Mouse (Mus musculus) hindbrain, embryonic 16.5 days (tissue): ENCODE results near the gene Foxp1. TPM values are rescaled to one million over a fixed set of nuclear protein-coding genes. Genes with fewer than 3 reads are reported as not detected.

Source experiments
- ATAC-seq: fragments of 200-750 bp; cut with Nextera tagmentation; 2 replicates; pipeline ENCODE4 v1.8.0; 2017; ENCODE audit warnings: moderate TSS enrichment, moderate library complexity
- H3K27ac ChIP-seq: fragments of 300-500 bp; sonication (generic); 2 replicates; pipeline ENCODE4 v1.5.1; 2014; ENCODE audit warnings: low read depth, mild to moderate bottlenecking, control low read depth, low read length, moderate library complexity
- H3K27me3 ChIP-seq: fragments of 300-500 bp; sonication (generic); replicated peaks from 2 replicates; pipeline ENCODE4 v1.6.1; 2014; ENCODE audit warnings: low read length; ENCODE audit not compliant: control insufficient read depth, insufficient read depth
- H3K36me3 ChIP-seq: fragments of 300-500 bp; sonication (generic); 2 replicates; pipeline ENCODE4 v1.6.1; 2014; ENCODE audit warnings: mild to moderate bottlenecking, low read length, moderate library complexity, mixed read lengths; ENCODE audit not compliant: control insufficient read depth, insufficient read depth
- H3K4me1 ChIP-seq: fragments of 300-500 bp; sonication (generic); 2 replicates; pipeline ENCODE4 v1.6.1; 2014; ENCODE audit warnings: low read depth, low read length; ENCODE audit not compliant: control insufficient read depth, insufficient read depth
- H3K4me2 ChIP-seq: fragments of 300-500 bp; sonication (generic); 2 replicates; pipeline ENCODE4 v1.6.1; 2014; ENCODE audit warnings: mild to moderate bottlenecking, low read length, control low read depth, moderate library complexity
- H3K4me3 ChIP-seq: fragments of 300-500 bp; sonication (generic); 2 replicates; pipeline ENCODE4 v1.5.1; 2014; ENCODE audit warnings: mild to moderate bottlenecking, low read length, control low read depth, moderate library complexity
- H3K9ac ChIP-seq: fragments of 300-500 bp; sonication (generic); 2 replicates; pipeline ENCODE4 v1.6.1; 2014; ENCODE audit warnings: low read depth, mild to moderate bottlenecking, control low read depth, low read length, moderate library complexity
- H3K9me3 ChIP-seq: fragments of 300-500 bp; sonication (generic); 2 replicates; pipeline ENCODE4 v1.6.1; 2014; ENCODE audit warnings: mild to moderate bottlenecking, low read length, moderate library complexity; ENCODE audit not compliant: control insufficient read depth
- WGBS: fragments of 180-500 bp; shearing (Covaris S2); extraction: QIAGEN DNeasy Blood & Tissue Kit; methylation state at CpG from one replicate; pipeline ENCODE4 v1.1.7; 2014; 5-methylcytosine and 5-hydroxymethylcytosine counted together
- polyA plus RNA-seq: library from polyadenylated mRNA; unstranded; fragments of >200 nt; fragmentation: Nextera tagmentation; extraction: Ambion mirVana; gene quantifications from 2 replicates; pipeline ENCODE4 v1.2.1, GENCODE M21; 2015

Foxp1 gene
- polyA plus RNA-seq, 1 experiment from 2014 or later = 47.8 TPM

DNA sequence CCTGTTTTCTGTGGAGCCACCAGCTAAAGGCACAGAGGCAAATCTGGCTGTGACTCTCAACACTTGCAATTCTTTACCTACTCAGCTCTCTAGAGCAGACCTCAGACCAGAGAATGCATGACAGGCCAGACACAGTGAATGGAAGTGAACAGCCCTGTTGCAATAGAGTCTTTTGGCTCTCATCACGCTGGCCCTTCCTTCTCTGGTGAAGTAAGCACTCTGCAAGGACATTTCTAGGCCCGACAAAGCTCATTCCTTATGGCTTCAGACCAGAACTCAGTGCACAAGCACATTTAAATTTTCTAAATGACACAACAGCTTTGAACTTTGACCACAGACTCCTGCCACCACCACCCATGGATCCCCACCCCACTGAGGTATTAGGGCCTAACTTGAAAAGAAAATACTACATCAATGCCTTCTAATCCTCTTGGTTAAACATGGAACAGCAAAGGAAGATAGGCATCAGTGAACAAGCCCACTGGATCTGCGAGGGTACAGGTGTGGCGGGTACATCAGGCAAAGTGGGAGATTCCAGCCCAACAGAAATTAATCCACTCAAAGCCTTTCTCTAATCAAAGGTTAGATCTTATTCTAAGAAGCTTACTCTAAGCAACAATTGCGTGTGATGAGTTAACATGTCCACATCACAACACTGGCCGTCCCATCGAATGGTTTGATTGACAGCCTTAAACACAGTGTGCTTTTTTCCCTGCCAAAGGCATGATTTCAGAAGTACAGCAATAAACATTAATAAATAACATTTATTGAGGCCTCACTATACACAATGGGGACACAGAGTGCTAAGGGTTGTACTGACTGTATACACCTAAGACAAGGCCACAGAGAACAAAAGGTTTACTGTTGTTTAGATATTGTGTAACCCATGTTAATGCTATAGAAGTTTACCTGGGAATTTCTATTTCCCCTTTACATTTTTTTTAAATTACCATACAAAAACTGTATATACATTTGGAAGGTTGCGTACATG is 401.4 kb downstream of the Foxp1 start:
- Histone ChIP-seq H3K9ac (no peak overlapping the region), H3K27ac (no peak overlapping the region), H3K36me3 (no peaks in the 10 kb centered on the region), H3K4me2 (no peak overlapping the region), H3K27me3 (no peaks in the 10 kb centered on the region), H3K4me3 (no peak overlapping the region), H3K9me3 (no peaks in the 10 kb centered on the region), H3K4me1 (no peaks in the 10 kb centered on the region)
- no peak for ATAC-seq
- WGBS = 90% methylated on average over 8 of the region's 8 CpGs

DNA sequence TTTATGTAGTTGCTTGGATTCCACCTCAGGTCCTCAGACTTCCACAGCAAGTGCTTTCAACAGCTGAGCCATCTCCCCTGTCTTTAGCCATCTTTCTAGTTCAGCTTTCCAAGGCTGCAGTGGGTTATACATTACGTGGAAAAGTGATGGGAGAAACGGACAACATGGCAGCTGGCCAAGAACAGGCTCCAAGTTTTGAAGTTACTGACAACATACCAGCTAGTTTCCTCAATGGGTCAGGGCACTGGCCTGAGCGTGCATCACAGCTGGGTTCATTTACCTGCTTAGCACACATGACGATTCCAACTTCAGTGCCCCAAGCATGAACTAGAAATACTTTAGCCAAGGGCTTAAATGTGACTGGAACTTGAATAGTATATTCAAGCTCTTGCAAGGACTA is 404.0 kb downstream of the Foxp1 start:
- no peak overlapping the region for H3K27ac ChIP-seq
- WGBS = 61% methylated on average over 4 of the region's 4 CpGs
- H3K27me3 ChIP-seq = no peaks in the 10 kb centered on the region
- no peaks in the 10 kb centered on the region for H3K36me3 ChIP-seq
- H3K4me3 ChIP-seq = no peak overlapping the region
- no peak overlapping the region for H3K9ac ChIP-seq
- ATAC-seq = no peak
- H3K4me2 ChIP-seq = no peak overlapping the region
- H3K4me1 ChIP-seq = no peaks in the 10 kb centered on the region
- H3K9me3 ChIP-seq = no peaks in the 10 kb centered on the region

DNA sequence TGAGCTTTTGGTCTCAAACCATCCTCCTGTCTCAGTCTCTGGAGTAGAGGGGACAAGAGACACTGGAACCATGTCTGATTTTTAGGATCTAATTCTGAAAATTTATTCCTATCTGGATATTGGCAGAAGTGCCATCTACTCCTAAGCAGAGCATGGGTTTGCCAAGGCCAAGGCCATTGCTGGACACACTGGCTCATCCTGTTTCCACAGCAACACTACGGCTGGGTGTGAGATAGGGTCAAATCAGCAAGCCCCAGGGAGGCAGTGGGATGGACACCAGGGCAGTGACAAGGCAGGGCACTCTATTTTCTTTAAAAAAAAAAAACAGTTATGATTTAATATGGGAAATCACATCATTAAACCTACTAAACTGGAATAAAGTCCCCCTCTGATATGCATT is 405.1 kb downstream of the Foxp1 start:
- 59% methylated on average over 1 of the region's 1 CpGs for WGBS
- Histone ChIP-seq H3K27me3 (no peaks in the 10 kb centered on the region), H3K27ac (no peak overlapping the region), H3K9me3 (no peaks in the 10 kb centered on the region), H3K9ac (no peak overlapping the region), H3K4me2 (no peak overlapping the region), H3K4me1 (no peaks in the 10 kb centered on the region), H3K4me3 (no peak overlapping the region), H3K36me3 (no peaks in the 10 kb centered on the region)
- ATAC-seq = no peak

DNA sequence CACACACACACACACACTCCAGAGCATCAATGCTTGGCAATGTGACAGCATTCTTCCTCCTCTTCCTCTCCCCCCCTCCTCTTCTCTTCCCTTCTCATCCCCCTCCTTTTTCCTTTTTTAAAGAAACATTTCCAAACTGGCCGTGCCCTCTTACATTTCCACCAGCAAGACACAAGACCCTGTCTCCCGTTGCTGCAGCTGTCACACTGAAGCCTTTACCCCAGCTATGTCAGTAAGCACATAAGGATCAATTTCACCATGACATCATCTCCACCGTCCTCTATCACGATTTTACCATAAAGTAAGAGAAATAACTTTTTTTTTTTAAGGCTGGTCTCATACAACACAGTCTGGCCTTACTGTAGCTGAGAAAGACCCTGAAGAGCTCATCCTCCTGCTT is 410.7 kb downstream of the Foxp1 start:
- H3K4me2 ChIP-seq = no peak overlapping the region
- no peaks in the 10 kb centered on the region for H3K4me1 ChIP-seq
- no peak overlapping the region for H3K9ac ChIP-seq
- no peaks in the 10 kb centered on the region for H3K9me3 ChIP-seq
- 76% methylated on average over 4 of the region's 4 CpGs for WGBS
- no peaks in the 10 kb centered on the region for H3K27me3 ChIP-seq
- no peak overlapping the region for H3K27ac ChIP-seq
- ATAC-seq = no peak
- no peak overlapping the region for H3K4me3 ChIP-seq
- H3K36me3 ChIP-seq = no peaks in the 10 kb centered on the region

DNA sequence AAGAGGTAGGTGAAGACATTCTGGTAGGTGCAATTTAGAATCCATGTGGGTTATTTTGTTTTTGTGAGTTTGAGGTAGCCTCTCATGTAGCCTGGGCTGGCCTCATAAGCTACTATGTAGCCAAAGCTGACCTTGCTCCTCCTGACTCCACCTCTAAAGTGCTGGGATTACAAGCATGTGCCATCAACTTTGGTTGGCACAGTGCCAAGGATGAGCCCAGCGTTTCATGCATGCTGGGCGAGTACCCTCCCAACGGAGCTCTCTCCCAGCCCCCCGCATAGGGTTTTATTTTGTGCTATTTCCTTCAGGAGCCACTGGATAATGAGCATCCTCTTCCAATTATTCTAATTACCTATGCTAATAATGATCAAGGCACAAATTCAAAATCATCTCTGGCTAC is 414.1 kb downstream of the Foxp1 start:
- Histone ChIP-seq H3K36me3 (no peaks in the 10 kb centered on the region), H3K9ac (no peak overlapping the region), H3K27ac (no peak overlapping the region), H3K4me2 (no peak overlapping the region), H3K27me3 (no peaks in the 10 kb centered on the region), H3K4me3 (no peak overlapping the region), H3K9me3 (no peaks in the 10 kb centered on the region), H3K4me1 (no peaks in the 10 kb centered on the region)
- no peak for ATAC-seq
- WGBS = 55% methylated on average over 4 of the region's 4 CpGs

DNA sequence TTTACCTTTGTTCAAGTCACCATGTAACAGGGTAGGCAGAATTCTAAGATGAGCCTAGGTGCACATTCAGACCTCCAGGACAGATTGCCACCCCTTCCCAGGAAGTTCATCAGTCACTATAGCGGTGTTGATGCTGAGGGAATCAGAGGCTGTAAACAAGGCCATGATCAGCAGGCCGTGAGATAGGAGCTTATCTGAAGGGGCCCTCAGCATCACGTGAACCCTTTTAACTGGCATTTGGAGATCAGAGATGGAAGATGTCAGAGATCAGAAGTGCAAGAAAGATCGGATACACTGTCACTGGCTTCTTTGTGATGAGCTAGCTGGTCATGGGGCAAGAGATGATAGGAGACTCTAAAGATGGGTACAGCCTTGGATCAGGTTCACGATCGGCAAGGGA is 414.8 kb downstream of the Foxp1 start:
- Histone ChIP-seq H3K9me3 (no peaks in the 10 kb centered on the region), H3K27ac (no peak overlapping the region), H3K36me3 (no peaks in the 10 kb centered on the region), H3K4me2 (no peak overlapping the region), H3K4me3 (no peak overlapping the region), H3K27me3 (no peaks in the 10 kb centered on the region), H3K9ac (no peak overlapping the region), H3K4me1 (no peaks in the 10 kb centered on the region)
- WGBS = 96% methylated on average over 6 of the region's 6 CpGs
- ATAC-seq = no peak

DNA sequence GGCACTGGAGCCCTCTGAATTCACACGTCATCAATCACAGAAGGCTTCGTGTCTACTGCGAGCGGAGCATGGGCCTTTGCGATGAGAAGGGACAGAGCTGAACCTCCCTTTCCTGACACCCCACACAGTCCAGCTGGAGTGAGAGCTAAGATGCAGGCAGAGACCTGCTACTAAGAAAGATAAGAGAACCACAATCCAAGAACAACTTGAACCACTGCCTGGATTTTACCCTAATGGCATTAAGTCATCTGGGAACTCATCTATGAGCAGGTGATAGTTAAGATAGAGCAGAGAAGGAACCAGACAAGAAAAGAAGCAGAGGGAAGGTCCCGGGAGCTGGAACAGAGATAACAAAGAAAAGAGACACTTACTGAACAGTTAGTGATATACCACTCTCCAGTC is 415.4 kb downstream of the Foxp1 start:
- no peaks in the 10 kb centered on the region for H3K4me1 ChIP-seq
- no peaks in the 10 kb centered on the region for H3K27me3 ChIP-seq
- no peak overlapping the region for H3K4me2 ChIP-seq
- no peak overlapping the region for H3K4me3 ChIP-seq
- no peak overlapping the region for H3K9ac ChIP-seq
- no peaks in the 10 kb centered on the region for H3K9me3 ChIP-seq
- WGBS = 82% methylated on average over 6 of the region's 6 CpGs
- H3K27ac ChIP-seq = no peak overlapping the region
- no peaks in the 10 kb centered on the region for H3K36me3 ChIP-seq
- ATAC-seq = no peak

DNA sequence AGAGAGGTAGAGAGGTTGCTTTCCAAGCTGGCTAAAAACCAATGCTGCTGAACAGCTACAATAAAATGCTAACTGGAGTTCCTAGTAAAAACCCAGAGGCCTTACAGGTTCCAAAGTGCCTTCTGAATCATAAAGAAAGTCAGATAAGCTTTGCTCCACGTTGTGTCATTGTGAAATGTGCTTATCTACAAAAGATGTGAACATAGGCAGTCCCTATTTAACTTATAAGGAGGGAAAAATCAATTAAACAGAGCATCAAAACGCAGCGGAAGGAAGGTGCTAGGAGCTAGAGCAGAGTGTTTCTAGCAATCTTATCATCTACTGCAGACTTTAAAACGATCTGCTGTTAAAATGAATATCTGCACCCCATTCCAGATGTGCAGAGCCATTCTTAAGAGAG is 416.5 kb downstream of the Foxp1 start:
- 80% methylated on average over 4 of the region's 4 CpGs for WGBS
- no peak overlapping the region for H3K9ac ChIP-seq

DNA sequence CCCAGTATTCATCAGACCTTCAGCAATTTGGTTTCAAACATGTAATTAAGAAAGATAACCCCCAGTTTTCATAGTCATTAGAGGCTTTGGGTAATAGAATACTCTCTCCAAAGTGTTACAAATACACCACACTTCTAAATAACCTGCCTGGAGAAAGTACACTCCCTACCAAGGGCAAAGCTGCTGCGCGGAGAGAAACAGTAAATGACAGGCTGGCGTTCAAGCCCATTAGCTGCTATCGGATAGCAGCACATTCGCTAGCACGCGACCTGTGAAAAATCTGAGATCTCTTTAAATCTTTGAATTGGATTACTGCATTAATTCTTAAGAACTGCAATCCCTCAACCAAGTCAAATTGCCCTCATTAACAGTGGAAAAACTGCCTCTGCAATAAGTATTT is 418.1 kb downstream of the Foxp1 start:
- Histone ChIP-seq H3K27me3 (no peaks in the 10 kb centered on the region), H3K9me3 (no peaks in the 10 kb centered on the region), H3K9ac (no peak overlapping the region), H3K4me3 (no peak overlapping the region), H3K4me2 (no peak overlapping the region), H3K27ac (no peak overlapping the region), H3K4me1 (peaks cover 3% of the 10 kb centered on the region), H3K36me3 (no peaks in the 10 kb centered on the region)
- no peak for ATAC-seq
- WGBS = 51% methylated on average over 7 of the region's 7 CpGs

More for the DNA sequence above, 416.5 kb downstream of the Foxp1 start:
- Histone ChIP-seq H3K27ac (no peak overlapping the region), H3K27me3 (no peaks in the 10 kb centered on the region), H3K9me3 (no peaks in the 10 kb centered on the region), H3K4me1 (peaks cover 3% of the 10 kb centered on the region), H3K4me2 (no peak overlapping the region), H3K36me3 (no peaks in the 10 kb centered on the region), H3K4me3 (no peak overlapping the region)
- ATAC-seq = no peak
